Mouse (Mus musculus): ENCODE results near the gene Leng9.
A peak's percentile ranks its signal among the peaks of the same experiment; 100 is the strongest.

Leng9 gene

GRCm38 (mm10) chr7:4144766-4145551 lies 5.2 kb downstream of the Leng9 start:
- DNase-seq (ENCODE audit: low spot score), result no peak

GRCm38 (mm10) chr7:4144046-4144445 lies 6.1 kb downstream of the Leng9 start:
- DNase-seq (ENCODE audit: low spot score), result no peak

GRCm38 (mm10) chr7:4143506-4143905 lies 6.7 kb downstream of the Leng9 start:
- no peak for DNase-seq (ENCODE audit: low spot score)

DNA sequence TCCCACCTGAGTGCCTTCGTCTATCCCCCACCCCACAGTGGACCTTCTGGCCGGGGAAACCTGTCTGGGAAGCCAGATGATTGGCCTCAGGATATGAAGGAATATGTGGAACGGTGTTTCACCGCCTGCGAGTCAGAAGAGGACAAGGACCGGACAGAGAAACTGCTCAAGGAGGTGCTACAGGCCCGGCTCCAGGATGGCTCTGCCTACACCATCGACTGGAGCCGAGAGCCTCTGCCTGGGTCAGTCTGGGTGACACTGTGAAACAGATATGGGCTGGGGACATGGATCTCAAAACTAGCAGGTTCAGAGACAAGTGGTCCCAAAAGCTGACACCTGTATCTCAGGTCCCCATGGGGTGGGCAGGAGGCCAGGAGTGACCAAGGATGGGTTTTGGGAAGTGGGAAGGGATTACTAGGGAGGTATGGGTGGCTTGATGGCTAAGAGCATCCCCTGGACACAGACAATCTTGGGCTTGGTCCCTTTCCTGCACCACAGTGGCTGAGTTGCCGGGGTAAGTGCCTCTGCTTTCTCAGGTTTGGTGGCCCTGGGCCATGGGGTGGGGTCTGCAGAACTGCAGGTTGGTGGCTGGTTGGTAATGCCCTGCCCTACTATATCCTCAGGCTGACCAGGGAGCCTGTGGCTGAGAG lies 7.3 kb downstream of the Leng9 start:
- DNase-seq (ENCODE audit: low spot score), result no peak

DNA sequence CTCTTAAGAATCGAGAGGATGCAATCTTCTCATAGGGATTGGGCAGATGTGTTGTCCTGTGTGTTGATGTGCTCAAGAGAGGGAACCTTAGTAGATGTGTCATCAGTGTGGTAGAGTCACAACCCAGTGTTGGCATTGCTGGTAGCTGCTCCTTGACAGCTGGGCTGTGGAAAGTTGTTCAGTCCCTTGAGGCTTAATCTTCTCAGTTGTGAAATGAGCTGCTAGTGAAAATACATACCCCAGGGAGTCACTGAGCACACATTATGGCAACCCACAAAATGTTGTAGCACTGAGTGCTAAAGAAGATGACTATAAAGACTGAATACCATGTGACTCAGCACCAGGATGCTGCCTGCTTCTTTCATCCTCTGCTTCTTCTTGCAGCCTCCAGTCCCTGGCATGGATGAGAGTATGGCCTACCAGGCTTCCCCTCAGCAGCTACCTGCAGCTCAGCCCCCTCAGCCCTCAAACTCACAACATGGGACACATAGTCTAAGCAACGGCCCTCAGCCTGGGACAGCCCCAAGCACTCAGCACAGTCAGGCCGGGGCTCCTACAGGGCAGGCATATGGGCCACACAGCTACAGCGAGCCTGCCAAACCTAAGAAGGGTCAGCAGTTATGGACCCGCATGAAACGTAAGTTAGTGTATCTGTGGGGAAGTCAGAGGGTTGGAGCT lies 8.4 kb downstream of the Leng9 start:
- DNase-seq (ENCODE audit: low spot score), result no peak

- no peak for DNase-seq (ENCODE audit: low spot score)
These were observed 10.8 kb downstream of the Leng9 start for GRCm38 (mm10) chr7:4139391-4139790.

GRCm38 (mm10) chr7:4138671-4139070 lies 11.5 kb downstream of the Leng9 start:
- no peak for DNase-seq (ENCODE audit: low spot score)

GRCm38 (mm10) chr7:4138181-4138580 lies 12.0 kb downstream of the Leng9 start:
- DNase-seq (ENCODE audit: low spot score), result no peak

DNA sequence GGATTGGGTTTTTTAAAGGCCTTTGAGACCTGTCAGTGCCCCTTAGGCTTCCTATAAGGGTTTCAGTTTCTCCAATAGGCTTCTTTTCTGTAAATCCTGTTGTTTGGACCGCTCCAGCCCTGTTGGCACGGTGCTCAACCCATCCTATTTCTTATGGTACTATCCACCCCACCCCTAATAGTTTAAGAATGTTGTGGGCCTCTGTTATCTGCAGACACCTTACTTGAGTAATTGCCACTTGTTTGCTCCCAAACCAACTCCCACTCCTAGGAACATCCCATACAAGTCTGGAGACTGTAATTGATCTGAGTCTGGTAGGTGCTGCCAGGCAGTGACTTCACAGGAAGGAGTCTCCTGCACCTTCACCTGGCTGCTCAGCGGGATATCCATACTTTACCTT lies 12.4 kb downstream of the Leng9 start:
- no peak for DNase-seq (ENCODE audit: low spot score)

GRCm38 (mm10) chr7:4136771-4137531 lies 13.2 kb downstream of the Leng9 start, which contains the start of gene Leng8:
Leng8 (plus strand) TSS chr7:4137039.
- peak; percentile 97 for DNase-seq (ENCODE audit: low spot score)

DNA sequence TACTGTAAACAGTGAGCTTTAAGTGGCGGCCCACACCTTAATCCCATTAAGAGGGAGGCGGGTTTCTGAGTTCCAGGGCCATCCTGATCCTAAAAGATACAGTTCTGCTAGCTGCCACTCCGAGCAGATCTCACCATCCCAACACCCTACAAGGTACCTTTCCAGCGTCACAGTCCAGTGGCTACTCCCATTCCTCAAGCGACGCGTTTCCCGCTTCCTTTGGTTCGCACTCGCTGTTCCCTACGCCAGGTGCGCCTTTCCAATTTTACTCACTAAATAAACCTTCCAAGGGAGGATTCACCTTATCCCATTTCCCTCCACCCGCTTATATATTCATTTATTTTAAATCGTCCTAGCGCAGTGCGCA lies 13.8 kb downstream of the Leng9 start:
- no peak for DNase-seq (ENCODE audit: low spot score)

DNA sequence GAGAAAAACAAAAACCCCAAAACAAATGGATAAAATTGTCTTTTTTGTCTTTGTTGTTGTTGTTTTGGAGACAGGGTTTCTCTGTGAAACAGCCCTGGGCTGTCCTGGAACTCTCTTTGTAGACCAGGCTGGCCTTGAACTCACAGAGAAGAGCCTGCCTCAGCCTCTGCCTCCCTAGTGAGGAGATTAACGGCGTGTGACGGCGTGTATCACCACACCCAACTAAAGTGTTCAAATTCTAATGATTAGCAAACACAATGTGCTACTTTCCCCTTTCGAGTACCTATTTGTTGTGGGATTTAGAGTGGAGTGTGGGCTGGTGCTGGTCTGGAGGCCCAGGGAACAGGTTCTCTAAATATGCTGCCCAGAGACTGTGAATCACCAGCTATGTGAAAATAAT lies 15.3 kb downstream of the Leng9 start:
- DNase-seq (ENCODE audit: low spot score), result no peak

GRCm38 (mm10) chr7:4132998-4133397 lies 17.2 kb downstream of the Leng9 start:
- DNase-seq (ENCODE audit: low spot score), result no peak

DNA sequence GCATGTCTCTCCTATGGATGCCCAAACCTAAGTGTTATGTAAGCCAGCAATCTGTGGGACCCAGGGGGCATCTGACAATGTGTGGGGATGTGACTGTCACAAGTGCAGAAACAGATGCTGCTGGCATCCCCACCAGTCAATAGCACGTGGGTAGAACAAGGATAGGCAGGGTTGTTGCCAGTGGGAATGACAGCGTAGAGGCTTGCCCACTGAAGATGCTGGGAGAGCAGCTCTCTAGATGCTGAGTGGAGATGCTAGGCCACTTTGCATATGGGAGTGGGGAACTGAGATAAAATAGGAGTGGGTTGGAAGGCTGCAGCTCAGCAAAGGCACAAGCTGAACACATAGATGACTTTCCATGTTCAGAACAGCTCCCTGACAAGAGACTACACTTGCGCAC lies 17.6 kb downstream of the Leng9 start:
- DNase-seq (ENCODE audit: low spot score), result no peak

DNA sequence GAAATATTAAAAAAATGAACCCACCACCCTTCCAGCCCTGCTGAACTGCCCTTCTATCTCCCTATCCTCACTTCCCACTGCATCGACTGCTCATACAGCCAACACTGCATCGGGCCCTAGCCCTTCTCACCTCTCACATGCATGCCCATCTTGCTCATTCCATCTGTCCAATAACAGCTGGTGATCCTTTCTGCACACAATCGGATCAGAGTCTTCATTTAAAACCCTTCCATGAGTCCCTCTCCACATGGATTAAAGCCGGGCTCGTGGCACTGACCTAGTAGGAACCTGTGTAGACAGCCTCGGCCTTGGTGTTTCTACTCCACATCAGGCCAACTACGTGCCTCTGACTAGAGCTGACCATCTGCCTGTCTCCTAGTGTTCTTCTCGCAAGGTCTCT lies 18.2 kb downstream of the Leng9 start:
- no peak for DNase-seq (ENCODE audit: low spot score)

DNA sequence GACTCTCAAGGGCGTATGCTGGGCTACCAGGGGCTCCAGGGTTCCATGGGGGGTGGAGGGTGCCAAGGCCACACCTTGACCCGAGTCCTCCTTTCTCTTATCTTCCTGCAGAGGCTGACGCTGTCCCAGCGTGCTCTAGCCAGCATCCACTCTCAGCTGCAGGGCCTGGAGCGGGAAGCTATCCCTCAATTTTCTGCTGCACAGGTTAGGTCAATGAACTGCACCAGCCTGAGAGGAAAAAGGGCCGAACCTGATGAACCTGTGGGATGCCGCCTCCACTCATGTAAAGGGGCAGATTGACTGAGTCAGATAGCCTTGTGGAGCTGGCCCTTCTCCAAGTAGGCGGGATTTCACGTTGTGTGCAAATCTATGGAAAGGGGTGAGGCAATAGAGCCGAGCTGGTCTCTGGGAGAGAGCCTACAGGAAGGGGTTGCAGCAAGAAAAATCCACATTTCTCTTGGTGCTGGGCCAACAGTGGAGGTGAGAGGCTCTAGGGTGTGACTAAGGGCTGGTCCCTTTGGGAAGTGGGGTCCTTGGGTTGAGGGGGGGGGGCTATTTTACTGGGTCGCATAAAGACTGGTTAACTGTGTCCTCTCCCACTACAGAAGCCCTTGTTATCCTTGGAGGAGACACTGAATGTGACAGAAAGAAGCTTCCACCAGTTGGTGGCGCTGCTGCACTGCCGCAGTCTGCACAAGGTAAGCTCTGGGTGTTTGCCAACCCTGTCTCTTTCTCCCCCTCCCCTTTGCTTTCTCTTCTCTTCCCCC lies 19.3 kb downstream of the Leng9 start:
- DNase-seq (ENCODE audit: low spot score), result peak; percentile 86

- no peak for DNase-seq (ENCODE audit: low spot score)
These were observed 21.3 kb downstream of the Leng9 start for GRCm38 (mm10) chr7:4128860-4129259.

DNA sequence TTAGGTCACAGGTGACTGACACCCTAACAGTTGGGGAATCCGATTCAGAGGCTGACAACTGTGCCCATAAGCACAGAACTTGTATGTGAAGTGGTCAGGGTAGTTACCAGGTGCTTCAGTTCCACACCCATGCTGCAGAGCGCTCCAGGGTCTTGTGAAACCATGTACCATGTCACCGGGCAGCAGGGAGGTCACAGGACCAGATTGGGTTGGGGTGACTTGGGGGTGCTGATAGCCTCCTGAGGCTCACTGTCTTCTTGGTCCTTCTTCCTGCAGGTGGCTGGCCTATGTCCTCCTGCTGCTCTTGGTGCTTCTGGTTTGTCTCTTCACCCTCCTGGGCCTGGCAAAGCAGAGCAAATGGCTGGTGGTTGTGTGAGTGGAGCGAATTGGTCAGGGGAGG lies 22.3 kb downstream of the Leng9 start:
- DNase-seq (ENCODE audit: low spot score), result no peak

DNA sequence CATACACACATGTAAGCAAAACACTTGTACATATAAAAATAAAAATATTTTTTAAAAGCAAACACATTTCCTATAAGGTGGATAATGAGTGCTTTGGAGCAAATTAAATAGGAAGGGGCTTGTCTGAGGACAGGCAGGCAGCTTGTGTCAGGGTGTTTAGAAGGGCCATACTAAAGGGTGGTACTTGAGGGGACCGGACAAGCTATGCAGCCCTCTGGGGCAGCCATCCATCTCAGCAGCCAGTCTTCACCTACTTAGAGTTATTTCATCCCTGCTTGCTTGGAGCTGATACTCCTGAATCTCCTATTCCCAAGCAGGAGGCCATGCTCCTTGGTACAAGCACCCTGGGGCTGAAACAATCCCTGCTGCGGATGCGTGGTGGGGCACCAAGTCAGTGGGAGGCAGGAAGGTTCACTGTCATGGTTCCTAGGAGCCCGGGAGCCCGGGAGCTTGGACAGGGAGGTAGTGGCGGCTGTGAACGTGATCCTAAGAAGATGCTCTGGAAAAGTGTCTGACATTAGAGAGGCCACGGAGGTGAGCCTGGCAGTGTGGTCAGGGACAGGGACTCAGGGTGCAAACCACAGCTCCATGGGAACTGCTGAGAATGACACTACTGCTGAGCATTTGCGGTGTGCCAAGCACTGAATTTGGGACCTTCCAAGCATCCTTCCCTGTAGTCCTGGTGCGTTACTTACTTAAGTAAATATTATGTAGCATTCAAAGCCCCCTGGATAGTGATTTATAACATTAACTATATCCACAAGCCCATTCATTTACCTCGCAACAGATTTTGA lies 23.0 kb downstream of the Leng9 start:
- no peak for DNase-seq (ENCODE audit: low spot score)

DNA sequence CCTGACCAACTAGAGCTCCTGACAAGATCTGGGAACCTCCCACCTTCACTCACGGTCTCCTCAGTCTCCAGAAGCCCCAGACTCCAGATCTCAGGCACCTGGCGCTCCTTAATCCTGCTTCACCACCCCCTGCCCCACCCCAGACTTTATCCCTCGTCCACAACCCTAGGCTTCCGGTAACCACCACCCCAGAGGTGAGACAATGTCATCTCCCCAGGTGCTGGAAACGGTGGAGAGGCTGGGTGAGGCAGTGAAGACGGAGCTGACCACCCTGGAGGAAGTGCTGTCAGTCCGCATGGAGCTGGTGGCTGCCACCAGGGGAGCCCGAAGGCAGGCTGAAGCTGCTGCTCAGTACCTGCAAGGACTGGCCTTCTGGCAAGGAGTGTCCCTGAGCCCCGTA lies 24.9 kb downstream of the Leng9 start:
- no peak for DNase-seq (ENCODE audit: low spot score)

GRCm38 (mm10) chr7:4124856-4125255 lies 25.3 kb downstream of the Leng9 start:
- no peak for DNase-seq (ENCODE audit: low spot score)

Data from MN1 (cell line).